Mouse (Mus musculus) olfactory bulb, adult 2 months (tissue): Measurements from ENCODE around the gene Ube4a.

Source experiments
- CTCF ChIP-seq: fragments of 200-500 bp; IDR thresholded peaks from 2 replicates; pipeline ENCODE4 v1.5.1; 2012; ENCODE audit warnings: low read depth, mild to moderate bottlenecking, low read length, moderate library complexity; ENCODE audit not compliant: insufficient read depth
- POLR2A ChIP-seq: fragments of 200-500 bp; IDR thresholded peaks from 2 replicates; pipeline ENCODE4 v1.6.1; 2012; ENCODE audit warnings: mild to moderate bottlenecking, low read depth, low read length, moderate library complexity; ENCODE audit not compliant: insufficient read depth

DNA sequence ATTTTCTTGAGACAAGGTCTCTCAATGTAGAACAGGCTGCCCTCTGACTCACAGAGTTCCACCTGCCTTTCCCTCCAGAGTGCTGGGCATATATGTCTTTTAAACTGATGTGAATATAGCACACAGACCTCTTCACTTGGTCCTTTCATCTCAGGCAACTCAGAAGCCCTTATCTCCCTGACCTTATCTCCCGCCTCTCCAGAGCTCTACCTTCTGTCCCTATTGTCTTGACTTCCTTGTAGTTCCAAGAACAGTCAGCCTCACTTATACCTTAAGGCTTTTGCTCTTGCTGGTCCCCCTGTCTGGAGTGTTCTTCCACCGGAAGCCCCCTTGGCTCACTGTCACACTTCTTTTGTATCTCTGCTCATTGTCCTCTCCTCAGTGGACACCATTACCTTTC is 75.3 kb downstream of the Ube4a start:
- no peak for TF ChIP-seq CTCF
- TF ChIP-seq POLR2A: no peak
